Mouse (Mus musculus) midbrain, embryonic 14.5 days (tissue): Measurements from ENCODE around the gene Megf6. TPM values are rescaled to one million over a fixed set of nuclear protein-coding genes. Genes with fewer than 3 reads are reported as not detected.

Experiments
- ATAC-seq: fragments of 200-750 bp; cut with Nextera tagmentation; 2 replicates; pipeline ENCODE4 v1.8.0; 2017; ENCODE audit warnings: moderate number of reproducible peaks, moderate library complexity; ENCODE audit not compliant: low FRiP score, low TSS enrichment
- DNase-seq: peaks from one replicate; pipeline ENCODE4 v3.0.0-alpha.2; 2015
- H3K27ac ChIP-seq: fragments of 300-500 bp; sonication (generic); replicated peaks from 2 replicates; pipeline ENCODE4 v1.5.1; 2014; ENCODE audit warnings: mild to moderate bottlenecking, low read depth, low read length, moderate library complexity
- H3K27me3 ChIP-seq: fragments of 300-500 bp; sonication (generic); 2 replicates; pipeline ENCODE4 v1.6.1; 2014; ENCODE audit warnings: low read length, control low read depth, mixed read lengths; ENCODE audit not compliant: control insufficient read depth, insufficient read depth
- H3K36me3 ChIP-seq: fragments of 300-500 bp; sonication (generic); 2 replicates; pipeline ENCODE4 v1.6.1; 2014; ENCODE audit warnings: low read length, control low read depth; ENCODE audit not compliant: control insufficient read depth, insufficient read depth
- H3K4me1 ChIP-seq: fragments of 300-500 bp; sonication (generic); 2 replicates; pipeline ENCODE4 v1.6.1; 2014; ENCODE audit warnings: mild to moderate bottlenecking, antibody characterized with exemption, low read length, control low read depth; ENCODE audit not compliant: control insufficient read depth, insufficient read depth
- H3K4me2 ChIP-seq: fragments of 300-500 bp; sonication (generic); 2 replicates; pipeline ENCODE4 v1.6.1; 2014; ENCODE audit warnings: mild to moderate bottlenecking, low read length, moderate library complexity
- H3K4me3 ChIP-seq: fragments of 300-500 bp; sonication (generic); replicated peaks from 2 replicates; pipeline ENCODE4 v1.5.1; 2014; ENCODE audit warnings: low read depth, low read length
- H3K9ac ChIP-seq: fragments of 300-500 bp; sonication (generic); replicated peaks from 2 replicates; pipeline ENCODE4 v1.6.1; 2014; ENCODE audit warnings: mild to moderate bottlenecking, low read length, moderate library complexity
- H3K9me3 ChIP-seq: fragments of 300-500 bp; sonication (generic); 2 replicates; pipeline ENCODE4 v1.6.1; 2016; ENCODE audit warnings: low read length, control low read depth, mixed read lengths; ENCODE audit not compliant: control insufficient read depth
- WGBS: fragments of 180-500 bp; shearing (Covaris S2); extraction: QIAGEN DNeasy Blood & Tissue Kit; methylation state at CpG from one replicate; pipeline ENCODE4 v1.1.7; 2014; 5-methylcytosine and 5-hydroxymethylcytosine counted together
- polyA plus RNA-seq: library from polyadenylated mRNA; unstranded; fragments of >200 nt; fragmentation: Nextera tagmentation; extraction: Ambion mirVana; gene quantifications from 2 replicates; pipeline ENCODE4 v1.2.1, GENCODE M21; 2014

Gene Megf6
- polyA plus RNA-seq, 1 experiment from 2014 or later: 8.4 TPM

- peak overlapping the region; percentile 25; the same call in 1 of the 2 replicates for H3K4me2 ChIP-seq
Measured at GRCm38 (mm10) chr4:154246115-154247040, 75.8 kb downstream of the Megf6 start.

GRCm38 (mm10) chr4:154247207-154248091 lies 76.9 kb downstream of the Megf6 start:
- Histone ChIP-seq H3K36me3 (no peaks in the 10 kb centered on the region), H3K9ac (no peak overlapping the region), H3K27me3 (no peaks in the 10 kb centered on the region), H3K4me1 (no peaks in the 10 kb centered on the region), H3K4me3 (no peak overlapping the region), H3K27ac (no peak overlapping the region), H3K4me2 (no peak overlapping the region), H3K9me3 (no peaks in the 10 kb centered on the region)
- no peak for ATAC-seq
- 46% methylated on average over 22 of the region's 22 CpGs for WGBS
- no peak for DNase-seq

More at GRCm38 (mm10) chr4:154246115-154247040, 75.8 kb downstream of the Megf6 start:
- WGBS: 7% methylated on average over 19 of the region's 19 CpGs
- H3K9ac ChIP-seq: no peak overlapping the region
- no peaks in the 10 kb centered on the region for H3K9me3 ChIP-seq
- no peaks in the 10 kb centered on the region for H3K36me3 ChIP-seq
- no peaks in the 10 kb centered on the region for H3K4me1 ChIP-seq
- H3K27ac ChIP-seq: no peak overlapping the region
- ATAC-seq: no peak
- DNase-seq: peak; percentile 75
- no peak overlapping the region for H3K4me3 ChIP-seq
- H3K27me3 ChIP-seq: no peaks in the 10 kb centered on the region

GRCm38 (mm10) chr4:154248092-154248805 lies 77.7 kb downstream of the Megf6 start:
- no peak overlapping the region for H3K27ac ChIP-seq
- no peaks in the 10 kb centered on the region for H3K4me1 ChIP-seq
- H3K4me2 ChIP-seq: no peak overlapping the region
- DNase-seq (no peak), ATAC-seq (no peak)
- no peak overlapping the region for H3K9ac ChIP-seq
- no peaks in the 10 kb centered on the region for H3K9me3 ChIP-seq
- H3K36me3 ChIP-seq: no peaks in the 10 kb centered on the region
- no peaks in the 10 kb centered on the region for H3K27me3 ChIP-seq
- H3K4me3 ChIP-seq: no peak overlapping the region
- WGBS: 73% methylated on average over 21 of the region's 21 CpGs

- H3K4me3 ChIP-seq: no peak overlapping the region
- DNase-seq (peak; percentile 20), ATAC-seq (no peak)
- H3K4me1 ChIP-seq: no peaks in the 10 kb centered on the region
- no peaks in the 10 kb centered on the region for H3K9me3 ChIP-seq
- H3K4me2 ChIP-seq: peak overlapping the region; percentile 9; the same call in 1 of the 2 replicates
- 59% methylated on average over 8 of the region's 8 CpGs for WGBS
- H3K36me3 ChIP-seq: no peaks in the 10 kb centered on the region
- no peak overlapping the region for H3K27ac ChIP-seq
- no peaks in the 10 kb centered on the region for H3K27me3 ChIP-seq
- H3K9ac ChIP-seq: no peak overlapping the region
Measured at GRCm38 (mm10) chr4:154249316-154249715, 78.8 kb downstream of the Megf6 start.

GRCm38 (mm10) chr4:154252537-154253255 lies 82.2 kb downstream of the Megf6 start:
- WGBS: 94% methylated on average over 20 of the region's 20 CpGs
- H3K27ac ChIP-seq: no peak overlapping the region
- H3K4me2 ChIP-seq: no peak overlapping the region
- no peaks in the 10 kb centered on the region for H3K4me1 ChIP-seq
- no peaks in the 10 kb centered on the region for H3K27me3 ChIP-seq
- H3K9me3 ChIP-seq: no peaks in the 10 kb centered on the region
- no peak for DNase-seq
- H3K4me3 ChIP-seq: no peak overlapping the region
- no peak overlapping the region for H3K9ac ChIP-seq
- H3K36me3 ChIP-seq: no peaks in the 10 kb centered on the region
- no peak for ATAC-seq

- 93% methylated on average over 5 of the region's 5 CpGs for WGBS
- DNase-seq (no peak), ATAC-seq (no peak)
- Histone ChIP-seq H3K4me3 (no peak overlapping the region), H3K36me3 (no peaks in the 10 kb centered on the region), H3K9me3 (no peaks in the 10 kb centered on the region), H3K4me2 (no peak overlapping the region), H3K9ac (no peak overlapping the region), H3K27me3 (no peaks in the 10 kb centered on the region), H3K4me1 (no peaks in the 10 kb centered on the region), H3K27ac (no peak overlapping the region)
Measured at GRCm38 (mm10) chr4:154260755-154261154, 90.2 kb downstream of the Megf6 start.

GRCm38 (mm10) chr4:154262071-154262470 lies 91.5 kb downstream of the Megf6 start:
- Histone ChIP-seq H3K36me3 (no peaks in the 10 kb centered on the region), H3K4me3 (no peak overlapping the region), H3K27me3 (no peaks in the 10 kb centered on the region), H3K4me2 (no peak overlapping the region), H3K9me3 (no peaks in the 10 kb centered on the region), H3K4me1 (no peaks in the 10 kb centered on the region), H3K9ac (no peak overlapping the region), H3K27ac (no peak overlapping the region)
- DNase-seq: no peak
- ATAC-seq: no peak
- WGBS: 64% methylated on average over 4 of the region's 4 CpGs

GRCm38 (mm10) chr4:154267511-154267910 lies 97.0 kb downstream of the Megf6 start:
- no peaks in the 10 kb centered on the region for H3K27me3 ChIP-seq
- no peak overlapping the region for H3K4me2 ChIP-seq
- 81% methylated on average over 6 of the region's 6 CpGs for WGBS
- DNase-seq: no peak
- H3K27ac ChIP-seq: no peak overlapping the region
- ATAC-seq: no peak
- H3K36me3 ChIP-seq: no peaks in the 10 kb centered on the region
- no peak overlapping the region for H3K4me3 ChIP-seq
- H3K9ac ChIP-seq: no peak overlapping the region
- H3K9me3 ChIP-seq: no peaks in the 10 kb centered on the region
- no peaks in the 10 kb centered on the region for H3K4me1 ChIP-seq
